Mouse (Mus musculus): ENCODE results near the gene Klc4. TPM values are rescaled to one million over a fixed set of nuclear protein-coding genes. Genes with fewer than 3 reads are reported as not detected.

Klc4 gene
- polyA plus RNA-seq, 1 experiment from 2014 or later: 43.9 TPM

DNA sequence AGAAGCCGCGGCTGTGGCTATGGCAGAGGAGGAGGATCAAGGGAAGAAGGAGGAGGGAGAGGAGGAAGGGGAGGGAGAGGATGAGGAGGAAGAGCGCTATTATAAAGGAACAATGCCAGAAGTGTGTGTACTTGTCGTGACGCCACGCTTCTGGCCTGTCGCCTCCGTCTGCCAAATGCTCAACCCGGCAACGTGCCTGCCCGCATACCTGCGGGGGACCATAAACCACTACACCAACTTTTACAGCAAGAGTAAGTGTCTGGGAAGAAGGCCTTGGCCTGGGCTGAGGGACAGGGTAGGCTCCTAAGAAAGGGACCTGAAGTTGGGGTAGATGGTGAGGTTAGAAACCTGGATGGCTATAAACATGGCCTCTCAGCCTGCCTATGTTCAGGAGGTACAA lies 16.2 kb upstream of the Klc4 start:
- Histone ChIP-seq H3K27ac (ENCODE audit: low read length) (no peak overlapping the region), H3K4me3 (replicated peaks; ENCODE audit: low read length) (no peak overlapping the region), H3K4me1 (replicated peaks; ENCODE audit: control insufficient read depth, insufficient read depth, low read length) (no peaks in the 10 kb centered on the region), H3K9me3 (ENCODE audit: control insufficient read depth, low read length) (no peaks in the 10 kb centered on the region), H3K9ac (replicated peaks; ENCODE audit: low read depth, low read length) (no peak overlapping the region), H3K36me3 (ENCODE audit: control insufficient read depth, insufficient read depth) (peaks cover 33% of the 10 kb centered on the region), H3K27me3 (replicated peaks; ENCODE audit: control insufficient read depth, insufficient read depth, low read length) (no peaks in the 10 kb centered on the region), H3K4me2 (ENCODE audit: low read length) (no peak overlapping the region)
- ATAC-seq: no peak
- WGBS: 91% methylated on average over 12 of the region's 12 CpGs

GRCm38 (mm10) chr17:46661351-46661750 lies 15.5 kb upstream of the Klc4 start:
- Histone ChIP-seq H3K4me3 (replicated peaks; ENCODE audit: low read length) (no peak overlapping the region), H3K9ac (replicated peaks; ENCODE audit: low read depth, low read length) (no peak overlapping the region), H3K4me2 (ENCODE audit: low read length) (no peak overlapping the region), H3K27me3 (replicated peaks; ENCODE audit: control insufficient read depth, insufficient read depth, low read length) (no peaks in the 10 kb centered on the region), H3K9me3 (ENCODE audit: control insufficient read depth, low read length) (no peaks in the 10 kb centered on the region), H3K27ac (ENCODE audit: low read length) (no peak overlapping the region), H3K36me3 (ENCODE audit: control insufficient read depth, insufficient read depth) (peaks cover 31% of the 10 kb centered on the region), H3K4me1 (replicated peaks; ENCODE audit: control insufficient read depth, insufficient read depth, low read length) (no peaks in the 10 kb centered on the region)
- WGBS: 92% methylated on average over 9 of the region's 9 CpGs
- no peak for ATAC-seq

DNA sequence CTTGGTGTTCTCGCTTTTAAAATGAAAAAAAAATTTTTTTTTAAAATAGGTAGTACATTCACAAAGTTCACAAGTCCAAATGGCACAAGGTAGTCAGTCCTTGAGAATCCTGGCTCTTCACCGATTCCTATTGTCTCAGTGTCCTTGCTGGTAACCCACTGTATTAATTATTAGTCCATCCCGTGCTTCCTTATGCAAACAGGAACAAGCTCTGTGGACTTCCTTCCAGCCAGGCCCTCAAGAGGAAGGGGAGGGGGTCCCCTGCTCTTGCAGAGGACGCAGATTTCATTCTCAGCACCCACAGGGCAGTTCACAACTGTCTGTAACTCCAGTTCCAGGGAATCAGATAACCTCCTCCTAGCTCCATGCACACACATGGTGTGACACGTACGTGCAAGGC lies 10.2 kb upstream of the Klc4 start:
- Histone ChIP-seq H3K27me3 (replicated peaks; ENCODE audit: control insufficient read depth, insufficient read depth, low read length) (no peaks in the 10 kb centered on the region), H3K27ac (ENCODE audit: low read length) (no peak overlapping the region), H3K4me3 (replicated peaks; ENCODE audit: low read length) (no peak overlapping the region), H3K4me2 (ENCODE audit: low read length) (no peak overlapping the region), H3K9ac (replicated peaks; ENCODE audit: low read depth, low read length) (no peak overlapping the region), H3K36me3 (ENCODE audit: control insufficient read depth, insufficient read depth) (peaks cover 23% of the 10 kb centered on the region), H3K4me1 (replicated peaks; ENCODE audit: control insufficient read depth, insufficient read depth, low read length) (peaks cover 17% of the 10 kb centered on the region), H3K9me3 (ENCODE audit: control insufficient read depth, low read length) (no peaks in the 10 kb centered on the region)
- ATAC-seq: no peak
- 79% methylated on average over 6 of the region's 6 CpGs for WGBS

GRCm38 (mm10) chr17:46651755-46652547 lies 6.1 kb upstream of the Klc4 start:
- Histone ChIP-seq H3K27me3 (replicated peaks; ENCODE audit: control insufficient read depth, insufficient read depth, low read length) (no peaks in the 10 kb centered on the region), H3K4me1 (replicated peaks; ENCODE audit: control insufficient read depth, insufficient read depth, low read length) (peaks cover 26% of the 10 kb centered on the region), H3K36me3 (ENCODE audit: control insufficient read depth, insufficient read depth) (peaks cover 12% of the 10 kb centered on the region), H3K27ac (ENCODE audit: low read length) (no peak overlapping the region), H3K4me3 (replicated peaks; ENCODE audit: low read length) (peak overlapping the region; percentile 5; the same call in 1 of the 2 replicates), H3K4me2 (ENCODE audit: low read length) (peak overlapping the region; percentile 83), H3K9ac (replicated peaks; ENCODE audit: low read depth, low read length) (peak overlapping the region; percentile 88; the same call in 1 of the 2 replicates), H3K9me3 (ENCODE audit: control insufficient read depth, low read length) (no peaks in the 10 kb centered on the region)
- no peak for ATAC-seq
- WGBS: 70% methylated on average over 20 of the region's 20 CpGs

GRCm38 (mm10) chr17:46651292-46651691 lies 5.5 kb upstream of the Klc4 start:
- peak overlapping the region; percentile 88 for H3K9ac ChIP-seq (replicated peaks; ENCODE audit: low read depth, low read length)
- H3K9me3 ChIP-seq (ENCODE audit: control insufficient read depth, low read length): no peaks in the 10 kb centered on the region
- ATAC-seq: no peak
- peak overlapping the region; percentile 83 for H3K4me2 ChIP-seq (ENCODE audit: low read length)
- peak overlapping the region; percentile 64 for H3K4me3 ChIP-seq (replicated peaks; ENCODE audit: low read length)
- no peaks in the 10 kb centered on the region for H3K27me3 ChIP-seq (replicated peaks; ENCODE audit: control insufficient read depth, insufficient read depth, low read length)
- H3K27ac ChIP-seq (ENCODE audit: low read length): 0 out of 2 replicates have a peak overlapping the region, but pooled peaks have one; percentile 8
- peaks cover 31% of the 10 kb centered on the region for H3K4me1 ChIP-seq (replicated peaks; ENCODE audit: control insufficient read depth, insufficient read depth, low read length)
- 75% methylated on average over 17 of the region's 17 CpGs for WGBS
- peaks cover 12% of the 10 kb centered on the region for H3K36me3 ChIP-seq (ENCODE audit: control insufficient read depth, insufficient read depth)

DNA sequence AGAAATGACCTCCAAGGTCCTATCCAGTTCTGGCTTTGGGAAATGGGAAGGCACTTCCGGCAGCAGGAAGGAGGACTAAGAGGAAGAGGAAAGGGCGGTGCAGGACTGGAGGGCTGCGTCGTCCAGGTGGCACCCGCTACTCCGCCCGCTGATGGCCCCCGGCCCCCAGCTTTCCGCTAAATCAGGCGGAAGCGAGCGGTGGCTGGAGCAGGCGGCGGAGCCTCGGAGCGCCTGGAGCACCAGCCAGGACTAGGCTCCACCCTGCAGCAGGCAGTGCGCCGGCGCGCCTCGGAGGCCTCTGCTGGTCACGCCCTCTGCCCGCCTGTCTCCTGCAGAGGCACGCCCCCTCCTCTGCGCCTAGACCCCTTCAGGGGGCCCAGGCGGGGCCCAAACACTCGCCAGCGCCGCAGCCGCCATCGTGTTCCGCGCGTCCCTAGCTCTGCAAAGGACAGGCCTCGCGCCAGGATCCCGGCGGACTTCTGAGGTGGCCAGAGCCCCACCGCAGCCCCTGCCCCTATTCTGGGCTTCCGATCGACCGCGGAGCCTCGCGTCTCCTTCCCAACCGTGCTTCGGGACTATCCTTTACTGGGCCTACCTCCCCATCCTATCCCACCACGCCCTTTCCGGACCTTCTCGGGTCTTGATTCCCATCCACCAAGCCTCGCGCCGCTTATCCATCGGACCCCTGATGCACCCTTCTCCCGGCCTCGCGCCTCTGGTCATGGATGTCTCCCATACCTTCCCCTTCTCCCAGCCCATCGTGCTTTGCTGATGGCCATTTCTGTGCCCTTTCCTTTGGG lies 4.6 kb upstream of the Klc4 start, which contains the start of gene Cul7:
Gene Cul7 (plus strand): TSS at position 106 of the 800 bp plus-strand sequence.
- Histone ChIP-seq H3K9ac (replicated peaks; ENCODE audit: low read depth, low read length) (peak within 1 kb of the TSS; percentile 88), H3K27me3 (replicated peaks; ENCODE audit: control insufficient read depth, insufficient read depth, low read length) (no peaks in the 10 kb centered on the region), H3K9me3 (ENCODE audit: control insufficient read depth, low read length) (no peaks in the 10 kb centered on the region), H3K27ac (ENCODE audit: low read length) (peak within 1 kb of the TSS; percentile 89), H3K36me3 (ENCODE audit: control insufficient read depth, insufficient read depth) (peaks cover 7% of the 10 kb centered on the region), H3K4me2 (ENCODE audit: low read length) (peak within 1 kb of the TSS; percentile 83), H3K4me1 (replicated peaks; ENCODE audit: control insufficient read depth, insufficient read depth, low read length) (peaks cover 31% of the 10 kb centered on the region), H3K4me3 (replicated peaks; ENCODE audit: low read length) (peak within 1 kb of the TSS; percentile 64)
- WGBS: 0% methylated on average over 54 of the region's 58 CpGs
- peak; percentile 95 for ATAC-seq

DNA sequence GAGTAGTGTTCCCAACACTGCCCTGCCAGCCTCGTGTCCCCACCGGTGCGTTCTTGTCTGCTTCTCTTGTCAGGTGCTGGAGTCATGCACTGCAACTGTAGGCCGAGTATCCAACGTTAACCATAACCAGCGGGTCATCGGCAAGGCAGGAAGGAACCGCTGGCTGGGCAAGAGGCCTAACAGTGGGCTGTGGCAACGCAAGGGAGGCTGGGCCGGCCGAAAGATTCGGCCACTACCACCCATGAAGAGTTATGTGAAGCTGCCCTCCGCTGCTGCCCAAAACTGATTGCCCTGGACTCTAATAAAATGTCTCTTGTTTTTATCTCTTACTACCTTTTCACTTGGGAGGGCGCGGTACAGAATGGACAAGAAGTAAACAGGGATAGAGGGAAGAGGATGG lies 4.0 kb upstream of the Klc4 start:
- Histone ChIP-seq H3K27ac (ENCODE audit: low read length) (peak overlapping the region; percentile 89), H3K36me3 (ENCODE audit: control insufficient read depth, insufficient read depth) (peaks cover 5% of the 10 kb centered on the region; the same call in 1 of the 2 replicates), H3K4me3 (replicated peaks; ENCODE audit: low read length) (peak overlapping the region; percentile 64), H3K4me1 (replicated peaks; ENCODE audit: control insufficient read depth, insufficient read depth, low read length) (peaks cover 37% of the 10 kb centered on the region), H3K27me3 (replicated peaks; ENCODE audit: control insufficient read depth, insufficient read depth, low read length) (no peaks in the 10 kb centered on the region), H3K9me3 (ENCODE audit: control insufficient read depth, low read length) (no peaks in the 10 kb centered on the region), H3K9ac (replicated peaks; ENCODE audit: low read depth, low read length) (peak overlapping the region; percentile 88), H3K4me2 (ENCODE audit: low read length) (peak overlapping the region; percentile 83)
- ATAC-seq: no peak
- WGBS: 31% methylated on average over 15 of the region's 15 CpGs

GRCm38 (mm10) chr17:46648436-46648835 lies 2.6 kb upstream of the Klc4 start:
- no peak overlapping the region for H3K4me3 ChIP-seq (replicated peaks; ENCODE audit: low read length)
- WGBS: 96% methylated on average over 9 of the region's 9 CpGs
- H3K36me3 ChIP-seq (ENCODE audit: control insufficient read depth, insufficient read depth): 0 out of 2 replicates have a peak, but pooled peaks cover 3% of the 10 kb centered on the region
- H3K9me3 ChIP-seq (ENCODE audit: control insufficient read depth, low read length): no peaks in the 10 kb centered on the region
- H3K27me3 ChIP-seq (replicated peaks; ENCODE audit: control insufficient read depth, insufficient read depth, low read length): no peaks in the 10 kb centered on the region
- ATAC-seq: no peak
- H3K27ac ChIP-seq (ENCODE audit: low read length): no peak overlapping the region
- H3K4me1 ChIP-seq (replicated peaks; ENCODE audit: control insufficient read depth, insufficient read depth, low read length): peaks cover 44% of the 10 kb centered on the region
- H3K4me2 ChIP-seq (ENCODE audit: low read length): no peak overlapping the region
- no peak overlapping the region for H3K9ac ChIP-seq (replicated peaks; ENCODE audit: low read depth, low read length)

- H3K27ac ChIP-seq (ENCODE audit: low read length): no peak overlapping the region
- H3K36me3 ChIP-seq (ENCODE audit: control insufficient read depth, insufficient read depth): no peaks in the 10 kb centered on the region
- ATAC-seq: no peak
- no peaks in the 10 kb centered on the region for H3K9me3 ChIP-seq (ENCODE audit: control insufficient read depth, low read length)
- H3K4me1 ChIP-seq (replicated peaks; ENCODE audit: control insufficient read depth, insufficient read depth, low read length): peaks cover 39% of the 10 kb centered on the region
- no peak overlapping the region for H3K4me3 ChIP-seq (replicated peaks; ENCODE audit: low read length)
- no peaks in the 10 kb centered on the region for H3K27me3 ChIP-seq (replicated peaks; ENCODE audit: control insufficient read depth, insufficient read depth, low read length)
- no peak overlapping the region for H3K4me2 ChIP-seq (ENCODE audit: low read length)
- 93% methylated on average over 7 of the region's 7 CpGs for WGBS
- no peak overlapping the region for H3K9ac ChIP-seq (replicated peaks; ENCODE audit: low read depth, low read length)
Observed at GRCm38 (mm10) chr17:46647279-46647678, 1.5 kb upstream of the Klc4 start.

Data from forebrain, embryonic 16.5 days (tissue).